Mouse (Mus musculus): Measurements from ENCODE around the gene F13a1. TPM values are rescaled to one million over a fixed set of nuclear protein-coding genes. Genes with fewer than 3 reads are reported as not detected.
A peak's percentile ranks its signal among the peaks of the same experiment; 100 is the strongest.

Gene F13a1
- total and polyA plus RNA-seq, 2 experiments from 2014 or later = 11.3 to 12.4 TPM

DNA sequence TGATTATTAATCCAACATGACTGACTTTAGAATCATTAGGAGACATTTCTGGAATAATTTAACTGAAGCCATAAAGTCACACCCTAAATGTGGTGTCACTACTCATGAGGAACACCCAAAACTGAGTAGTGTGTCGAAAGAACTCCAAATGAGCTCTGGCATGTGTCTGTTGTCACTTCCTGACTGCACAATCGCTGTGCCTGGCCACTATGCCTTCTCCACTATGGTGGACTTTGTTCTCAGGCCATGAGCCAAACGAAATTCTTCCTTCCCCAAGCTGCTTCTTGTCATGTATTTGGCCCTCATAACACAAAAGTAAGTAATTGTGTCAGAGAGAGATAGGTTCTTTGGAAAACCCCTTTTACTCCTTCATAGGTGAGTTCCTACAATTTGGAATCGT lies 61.7 kb downstream of the F13a1 start:
- no peak for TF ChIP-seq CTCF (IDR thresholded peaks at IDR 0.05)
- 81% methylated on average over 4 of the region's 4 CpGs for WGBS
- no peaks in the 10 kb centered on the region for H3K9me3 ChIP-seq (ENCODE audit: low read length)

DNA sequence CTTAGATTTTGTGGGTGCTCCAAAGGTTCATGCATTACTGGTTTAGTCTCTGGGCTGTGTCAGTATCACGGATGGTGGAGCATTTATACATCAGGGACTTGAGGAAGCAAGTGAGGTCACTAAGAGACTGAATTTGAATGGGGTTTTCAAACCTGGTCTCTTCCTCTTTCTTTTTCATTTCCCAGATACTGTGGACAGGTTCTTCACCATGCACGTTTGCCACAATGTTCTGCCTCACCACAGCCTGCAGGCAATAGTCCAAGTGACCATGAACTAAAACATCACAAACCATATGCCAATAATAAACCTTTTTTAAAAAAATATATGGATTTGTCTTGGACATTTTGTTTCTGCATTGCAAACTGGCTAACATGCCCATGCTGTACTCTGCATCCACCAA lies 77.0 kb downstream of the F13a1 start:
- H3K27ac ChIP-seq (ENCODE audit: low read depth, low read length) = no peak overlapping the region
- DNase-seq (ENCODE audit: low spot score) (no peak), ATAC-seq (ENCODE audit: low FRiP score) (no peak)
- WGBS = 85% methylated on average over 2 of the region's 2 CpGs
- H3K4me3 ChIP-seq (ENCODE audit: low read depth, low read length) = no peak overlapping the region
- H3K36me3 ChIP-seq (ENCODE audit: insufficient read depth, low read length) = no peaks in the 10 kb centered on the region
- H3K27me3 ChIP-seq (ENCODE audit: insufficient read depth, low read length) = no peaks in the 10 kb centered on the region
- no peaks in the 10 kb centered on the region for H3K4me1 ChIP-seq (ENCODE audit: insufficient read depth, low read length)
- TF ChIP-seq CTCF (IDR thresholded peaks at IDR 0.05) = no peak
- no peak overlapping the region for H3K4me2 ChIP-seq (ENCODE audit: low read depth, low read length, poor library complexity, severe bottlenecking)
- H3K9me3 ChIP-seq (ENCODE audit: low read length) = no peaks in the 10 kb centered on the region
- H3K9ac ChIP-seq (replicated peaks; ENCODE audit: low read length, poor library complexity, severe bottlenecking) = no peak overlapping the region

More for the DNA sequence above, 61.7 kb downstream of the F13a1 start:
- Histone ChIP-seq H3K4me3 (ENCODE audit: low read depth, low read length) (no peak overlapping the region), H3K27me3 (ENCODE audit: insufficient read depth, low read length) (no peaks in the 10 kb centered on the region), H3K27ac (ENCODE audit: low read depth, low read length) (no peak overlapping the region), H3K4me1 (ENCODE audit: insufficient read depth, low read length) (no peaks in the 10 kb centered on the region), H3K4me2 (ENCODE audit: low read depth, low read length, poor library complexity, severe bottlenecking) (no peak overlapping the region), H3K9ac (replicated peaks; ENCODE audit: low read length, poor library complexity, severe bottlenecking) (no peak overlapping the region), H3K36me3 (ENCODE audit: insufficient read depth, low read length) (no peaks in the 10 kb centered on the region)
- no peak for DNase-seq (ENCODE audit: low spot score)
- no peak for ATAC-seq (ENCODE audit: low FRiP score)

DNA sequence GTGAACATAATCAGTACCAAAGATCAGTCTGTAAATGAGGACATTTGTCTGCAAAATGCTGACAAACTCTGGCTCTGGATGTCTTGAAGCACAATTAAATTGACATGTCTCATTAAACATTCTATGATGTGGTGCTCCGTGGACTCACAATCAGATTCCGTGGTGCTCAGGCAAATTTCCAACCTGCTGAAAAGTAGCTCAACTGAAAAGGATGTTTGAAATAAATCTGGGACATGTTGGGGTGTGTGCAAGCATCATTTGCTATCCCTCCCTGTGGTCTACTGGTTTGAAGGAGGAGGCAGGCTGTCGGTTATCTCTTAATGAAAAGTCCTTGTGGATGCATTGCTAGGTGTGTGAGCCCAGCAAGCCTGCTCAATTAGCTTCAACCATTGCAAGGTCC lies 77.8 kb downstream of the F13a1 start:
- DNase-seq (ENCODE audit: low spot score) = peak; percentile 17
- H3K4me1 ChIP-seq (ENCODE audit: insufficient read depth, low read length) = no peaks in the 10 kb centered on the region
- H3K27ac ChIP-seq (ENCODE audit: low read depth, low read length) = no peak overlapping the region
- no peaks in the 10 kb centered on the region for H3K9me3 ChIP-seq (ENCODE audit: low read length)
- ATAC-seq (ENCODE audit: low FRiP score) = no peak
- H3K9ac ChIP-seq (replicated peaks; ENCODE audit: low read length, poor library complexity, severe bottlenecking) = no peak overlapping the region
- no peaks in the 10 kb centered on the region for H3K36me3 ChIP-seq (ENCODE audit: insufficient read depth, low read length)
- no peak overlapping the region for H3K4me3 ChIP-seq (ENCODE audit: low read depth, low read length)
- no peak for TF ChIP-seq CTCF (IDR thresholded peaks at IDR 0.05)
- WGBS = 75% methylated on average over 3 of the region's 3 CpGs
- H3K4me2 ChIP-seq (ENCODE audit: low read depth, low read length, poor library complexity, severe bottlenecking) = no peak overlapping the region
- no peaks in the 10 kb centered on the region for H3K27me3 ChIP-seq (ENCODE audit: insufficient read depth, low read length)

DNA sequence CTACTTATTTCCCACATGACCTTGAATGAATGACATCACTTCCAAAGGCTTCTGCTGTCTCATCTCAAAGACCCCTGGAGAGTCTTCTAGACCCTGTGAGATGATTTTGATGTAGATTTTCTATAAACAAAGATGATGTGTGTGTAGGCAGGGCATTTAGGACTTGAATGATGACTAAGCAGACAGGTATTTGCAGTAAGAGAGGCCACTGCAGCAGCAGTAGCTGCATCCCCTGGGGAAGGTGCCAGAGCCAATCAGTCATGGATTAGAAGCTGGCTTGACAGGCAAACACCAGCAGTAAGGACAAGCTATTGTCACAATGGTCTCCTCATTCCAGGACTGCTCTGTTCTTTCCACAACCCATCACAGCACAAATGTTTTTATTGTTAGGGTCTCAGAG lies 87.1 kb downstream of the F13a1 start:
- H3K9me3 ChIP-seq (ENCODE audit: low read length) = no peaks in the 10 kb centered on the region
- H3K27me3 ChIP-seq (ENCODE audit: insufficient read depth, low read length) = no peaks in the 10 kb centered on the region
- H3K4me1 ChIP-seq (ENCODE audit: insufficient read depth, low read length) = no peaks in the 10 kb centered on the region
- ATAC-seq (ENCODE audit: low FRiP score) (no peak), DNase-seq (ENCODE audit: low spot score) (no peak)
- TF ChIP-seq CTCF (IDR thresholded peaks at IDR 0.05) = no peak
- H3K27ac ChIP-seq (ENCODE audit: low read depth, low read length) = no peak overlapping the region
- no peak overlapping the region for H3K4me2 ChIP-seq (ENCODE audit: low read depth, low read length, poor library complexity, severe bottlenecking)
- no peak overlapping the region for H3K4me3 ChIP-seq (ENCODE audit: low read depth, low read length)
- no peak overlapping the region for H3K9ac ChIP-seq (replicated peaks; ENCODE audit: low read length, poor library complexity, severe bottlenecking)
- H3K36me3 ChIP-seq (ENCODE audit: insufficient read depth, low read length) = no peaks in the 10 kb centered on the region

DNA sequence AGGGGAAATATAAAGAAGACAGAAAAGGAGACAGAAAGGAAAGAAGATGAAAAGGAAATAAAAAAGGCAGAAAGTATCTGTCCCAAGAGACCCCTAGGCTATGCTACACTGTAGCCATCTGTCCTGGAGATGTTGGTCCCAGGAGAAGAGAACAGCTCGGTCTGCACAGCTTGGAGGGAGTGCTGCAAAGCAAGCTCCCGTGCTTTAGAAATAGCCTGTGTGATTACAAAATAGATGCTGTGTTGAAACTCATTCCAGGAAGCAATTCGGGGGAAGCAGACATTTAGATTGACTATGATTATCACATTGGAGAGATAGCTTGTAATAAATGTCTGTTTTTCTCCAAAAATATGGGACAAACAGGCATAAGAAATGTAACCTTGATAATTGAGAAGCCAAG lies 91.0 kb downstream of the F13a1 start:
- no peak overlapping the region for H3K4me2 ChIP-seq (ENCODE audit: low read depth, low read length, poor library complexity, severe bottlenecking)
- no peaks in the 10 kb centered on the region for H3K27me3 ChIP-seq (ENCODE audit: insufficient read depth, low read length)
- no peak overlapping the region for H3K27ac ChIP-seq (ENCODE audit: low read depth, low read length)
- ATAC-seq (ENCODE audit: low FRiP score) (no peak), DNase-seq (ENCODE audit: low spot score) (no peak)
- H3K9me3 ChIP-seq (ENCODE audit: low read length) = no peaks in the 10 kb centered on the region
- H3K4me1 ChIP-seq (ENCODE audit: insufficient read depth, low read length) = no peaks in the 10 kb centered on the region
- H3K4me3 ChIP-seq (ENCODE audit: low read depth, low read length) = no peak overlapping the region
- H3K9ac ChIP-seq (replicated peaks; ENCODE audit: low read length, poor library complexity, severe bottlenecking) = no peak overlapping the region
- WGBS = 63% methylated on average over 3 of the region's 3 CpGs
- TF ChIP-seq CTCF (IDR thresholded peaks at IDR 0.05) = no peak
- no peaks in the 10 kb centered on the region for H3K36me3 ChIP-seq (ENCODE audit: insufficient read depth, low read length)

DNA sequence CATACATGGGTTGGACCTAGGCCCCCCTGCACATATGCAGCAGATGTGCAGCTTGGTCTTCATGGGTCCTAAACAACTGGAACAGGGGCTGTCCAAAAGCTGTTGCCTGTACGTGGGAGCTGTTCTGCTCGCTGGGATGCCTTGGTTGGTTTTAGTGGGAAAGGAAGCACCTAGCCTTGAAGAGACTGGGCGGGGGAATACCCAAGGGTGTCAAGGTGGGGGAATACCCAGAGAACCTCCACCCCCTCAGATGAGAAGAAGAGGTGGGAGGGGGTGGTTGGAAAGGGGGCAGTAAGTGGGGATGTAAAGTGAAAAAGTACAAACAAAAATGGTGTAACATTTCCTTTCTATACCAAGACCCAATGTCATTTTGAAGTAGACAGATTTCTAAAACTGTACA lies 95.1 kb downstream of the F13a1 start:
- Histone ChIP-seq H3K27me3 (ENCODE audit: insufficient read depth, low read length) (no peaks in the 10 kb centered on the region), H3K4me1 (ENCODE audit: insufficient read depth, low read length) (no peaks in the 10 kb centered on the region), H3K9me3 (ENCODE audit: low read length) (no peaks in the 10 kb centered on the region), H3K9ac (replicated peaks; ENCODE audit: low read length, poor library complexity, severe bottlenecking) (no peak overlapping the region), H3K27ac (ENCODE audit: low read depth, low read length) (no peak overlapping the region), H3K36me3 (ENCODE audit: insufficient read depth, low read length) (no peaks in the 10 kb centered on the region), H3K4me2 (ENCODE audit: low read depth, low read length, poor library complexity, severe bottlenecking) (no peak overlapping the region), H3K4me3 (ENCODE audit: low read depth, low read length) (no peak overlapping the region)
- ATAC-seq (ENCODE audit: low FRiP score) = no peak
- TF ChIP-seq CTCF (IDR thresholded peaks at IDR 0.05) = no peak
- no peak for DNase-seq (ENCODE audit: low spot score)
- 100% methylated on average over 3 of the region's 3 CpGs for WGBS

DNA sequence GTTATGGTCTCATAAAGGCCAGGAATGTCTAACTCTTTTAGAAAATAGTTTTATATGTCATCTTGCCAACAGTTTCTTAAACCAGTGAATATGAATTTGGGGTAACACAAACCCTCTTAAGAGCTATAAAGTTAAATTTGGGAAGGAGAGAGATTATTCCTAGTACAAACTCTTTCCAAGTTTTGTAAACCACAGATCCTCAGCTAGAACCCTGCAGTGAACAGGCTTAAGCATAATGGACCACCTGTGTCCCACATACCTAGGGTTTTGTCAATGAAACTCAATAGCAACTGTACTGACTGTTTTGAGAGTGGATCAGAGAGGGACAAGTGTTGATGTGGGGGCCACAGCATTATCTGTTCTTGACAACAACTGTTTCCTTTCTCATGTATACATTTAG lies 96.4 kb downstream of the F13a1 start:
- Histone ChIP-seq H3K4me2 (ENCODE audit: low read depth, low read length, poor library complexity, severe bottlenecking) (no peak overlapping the region), H3K27me3 (ENCODE audit: insufficient read depth, low read length) (no peaks in the 10 kb centered on the region), H3K36me3 (ENCODE audit: insufficient read depth, low read length) (no peaks in the 10 kb centered on the region), H3K4me1 (ENCODE audit: insufficient read depth, low read length) (no peaks in the 10 kb centered on the region), H3K4me3 (ENCODE audit: low read depth, low read length) (no peak overlapping the region), H3K9ac (replicated peaks; ENCODE audit: low read length, poor library complexity, severe bottlenecking) (no peak overlapping the region), H3K27ac (ENCODE audit: low read depth, low read length) (no peak overlapping the region), H3K9me3 (ENCODE audit: low read length) (no peaks in the 10 kb centered on the region)
- ATAC-seq (ENCODE audit: low FRiP score) (no peak), DNase-seq (ENCODE audit: low spot score) (no peak)
- no peak for TF ChIP-seq CTCF (IDR thresholded peaks at IDR 0.05)
